Mouse (Mus musculus): ENCODE measurements around the gene Esrrg. TPM values are rescaled to one million over a fixed set of nuclear protein-coding genes. Genes with fewer than 3 reads are reported as not detected.

Gene Esrrg
- total and polyA plus RNA-seq, 3 experiments = 0.01 TPM; not detected in 2

DNA sequence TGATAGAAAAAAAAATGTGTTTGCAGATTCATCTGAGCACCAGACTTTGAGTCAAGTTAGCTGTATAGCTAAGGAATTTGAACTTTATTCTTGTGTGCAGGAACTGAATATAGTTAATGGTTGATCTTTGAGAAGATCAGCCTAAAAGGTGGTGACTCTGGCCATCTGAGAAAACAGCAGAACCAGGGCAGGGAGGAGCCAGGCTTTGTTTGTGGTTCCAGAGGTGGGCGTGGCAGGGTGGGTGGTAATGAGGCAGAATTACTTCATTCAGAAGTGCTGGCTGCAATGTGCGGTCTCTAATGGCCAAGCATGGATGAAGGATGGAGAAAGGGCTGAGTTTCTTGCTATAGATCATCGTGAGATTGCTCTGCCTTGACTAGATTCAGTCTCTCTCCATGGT is 224.3 kb downstream of the Esrrg start:
- TF ChIP-seq KAT2A (conservative IDR thresholded peaks at IDR 0.05; ENCODE audit: low read depth, low read length) (no peak), MAFK (IDR thresholded peaks at IDR 0.05; ENCODE audit: borderline replicate concordance, low read depth, low read length) (no peak), CHD1 (IDR thresholded peaks at IDR 0.05; ENCODE audit: low read depth, low read length) (no peak), MXI1 (IDR thresholded peaks at IDR 0.05; ENCODE audit: low read depth, low read length) (no peak), CTCF (IDR thresholded peaks at IDR 0.05 in 2 of 3, conservative IDR thresholded peaks at IDR 0.05 in 1 of 3; ENCODE audit: control insufficient read depth in 1 of 3, insufficient read depth in 1 of 3, low read depth in 2 of 3, low read length in 3 of 3, poor library complexity in 1 of 3, severe bottlenecking in 1 of 3) (no peak), MAZ (IDR thresholded peaks at IDR 0.05; ENCODE audit: low read depth, low read length) (no peak), RAD21 (IDR thresholded peaks at IDR 0.05; ENCODE audit: low read depth, low read length) (no peak), NELFE (IDR thresholded peaks at IDR 0.05; ENCODE audit: low read depth, low read length) (no peak), JUND (IDR thresholded peaks at IDR 0.05; ENCODE audit: low read depth, low read length) (no peak), HCFC1 (IDR thresholded peaks at IDR 0.05; ENCODE audit: low read depth, low read length) (no peak), ZC3H11A (IDR thresholded peaks at IDR 0.05; ENCODE audit: low read depth, low read length) (no peak), USF1 (IDR thresholded peaks at IDR 0.05; ENCODE audit: low read depth, low read length) (no peak), TBP (IDR thresholded peaks at IDR 0.05; ENCODE audit: low read depth, low read length) (no peak), UBTF (IDR thresholded peaks at IDR 0.05; ENCODE audit: borderline replicate concordance, insufficient read depth, low read depth, low read length) (no peak), ZKSCAN1 (IDR thresholded peaks at IDR 0.05; ENCODE audit: low read depth, low read length) (no peak), EP300 (IDR thresholded peaks at IDR 0.05; ENCODE audit: low read depth in 1 of 2, low read length in 2 of 2) (no peak)
- H3K9ac ChIP-seq (ENCODE audit: control insufficient read depth, low read depth, low read length, poor library complexity, severe bottlenecking) = no peak overlapping the region
- H3K4me3 ChIP-seq (ENCODE audit: control insufficient read depth in 1 of 2, insufficient read depth in 1 of 2, low read depth in 2 of 2, low read length in 2 of 2) = no peak overlapping the region
- H3K27me3 ChIP-seq (ENCODE audit: control insufficient read depth in 1 of 2, insufficient read depth in 2 of 2, low read length in 2 of 2) = no peaks in the 10 kb centered on the region
- DNase-seq (ENCODE audit: low read depth, low spot score) = no peak
- no peaks in the 10 kb centered on the region for H3K79me2 ChIP-seq (ENCODE audit: control insufficient read depth, insufficient read depth, low read length, poor library complexity)
- no peaks in the 10 kb centered on the region for H3K36me3 ChIP-seq (ENCODE audit: control insufficient read depth in 1 of 2, insufficient read depth in 2 of 2, low read length in 2 of 2)
- H3K27ac ChIP-seq (ENCODE audit: control insufficient read depth, low read depth, low read length) = no peak overlapping the region
- H3K4me1 ChIP-seq (ENCODE audit: control insufficient read depth in 1 of 2, insufficient read depth in 2 of 2, low read length in 2 of 2) = no peaks in the 10 kb centered on the region
- no peaks in the 10 kb centered on the region for H3K9me3 ChIP-seq (replicated peaks; ENCODE audit: insufficient read depth, low read length)

GRCm38 (mm10) chr1:187834576-187834975 is 226.0 kb downstream of the Esrrg start:
- Histone ChIP-seq H3K27ac (ENCODE audit: control insufficient read depth, low read depth, low read length) (no peak overlapping the region), H3K9me3 (replicated peaks; ENCODE audit: insufficient read depth, low read length) (no peaks in the 10 kb centered on the region), H3K9ac (ENCODE audit: control insufficient read depth, low read depth, low read length, poor library complexity, severe bottlenecking) (no peak overlapping the region), H3K4me3 (ENCODE audit: control insufficient read depth in 1 of 2, insufficient read depth in 1 of 2, low read depth in 2 of 2, low read length in 2 of 2) (no peak overlapping the region), H3K4me1 (ENCODE audit: control insufficient read depth in 1 of 2, insufficient read depth in 2 of 2, low read length in 2 of 2) (no peaks in the 10 kb centered on the region), H3K27me3 (ENCODE audit: control insufficient read depth in 1 of 2, insufficient read depth in 2 of 2, low read length in 2 of 2) (no peaks in the 10 kb centered on the region), H3K79me2 (ENCODE audit: control insufficient read depth, insufficient read depth, low read length, poor library complexity) (no peaks in the 10 kb centered on the region), H3K36me3 (ENCODE audit: control insufficient read depth in 1 of 2, insufficient read depth in 2 of 2, low read length in 2 of 2) (no peaks in the 10 kb centered on the region)
- TF ChIP-seq MYC (IDR thresholded peaks at IDR 0.05; ENCODE audit: low read depth, low read length) = no peak
- DNase-seq (ENCODE audit: low read depth, low spot score) = no peak
